Mouse (Mus musculus) liver, embryonic 14.5 days (tissue): ENCODE data around the gene Fut8.
"Not testable (repeated sequence)": the region's sequence is repeated elsewhere in the genome, so short reads cannot be mapped to it uniquely, and the experiment has no call there.

Source experiments
- CTCF ChIP-seq: IDR thresholded peaks from 2 replicates; pipeline ENCODE4 v1.5.1; 2016; ENCODE audit warnings: antibody characterized with exemption, low read depth, control low read depth
- EP300 ChIP-seq: IDR thresholded peaks from 2 replicates; pipeline ENCODE4 v1.6.1; 2016; ENCODE audit warnings: antibody characterized with exemption, low read depth

GRCm38 (mm10) chr12:77524014-77524413 is 286.1 kb downstream of the Fut8 start:
- not testable (repeated sequence) for TF ChIP-seq EP300, CTCF
